Mouse (Mus musculus): Measurements from ENCODE around the gene Gli1. TPM values are rescaled to one million over a fixed set of nuclear protein-coding genes. Genes with fewer than 3 reads are reported as not detected.

The Gli1 gene
- polyA plus RNA-seq (2015; fragmentation: Nextera tagmentation; extraction: Ambion mirVana) = 0.31 and 0.32 TPM in 2 replicates

- Histone ChIP-seq H3K27me3 (peaks cover 64% of the 10 kb centered on the region), H3K4me3 (replicated peaks) (peak within 1 kb of the TSS; percentile 41)
Measured at GRCm38 (mm10) chr10:127341891-127342639, at the start of gene Gli1. Gene Gli1 (minus strand): TSS chr10:127341974.

GRCm38 (mm10) chr10:127381743-127382134 is 40.0 kb upstream of the Gli1 start:
- WGBS (ENCODE audit: insufficient replicate concordance) = 43% methylated on average over 2 of the region's 2 CpGs
- H3K36me3 ChIP-seq (replicated peaks) = no peaks in the 10 kb centered on the region
- H3K27ac ChIP-seq (replicated peaks) = peak overlapping the region; percentile 88
- peaks cover 36% of the 10 kb centered on the region for H3K4me1 ChIP-seq (replicated peaks)
- no peak for ATAC-seq (ENCODE audit: insufficient read depth)
- H3K27me3 ChIP-seq = no peaks in the 10 kb centered on the region
- peak overlapping the region; percentile 90 for H3K4me2 ChIP-seq
- peak overlapping the region; percentile 76 for H3K9ac ChIP-seq
- H3K9me3 ChIP-seq (replicated peaks) = no peaks in the 10 kb centered on the region
- H3K4me3 ChIP-seq (replicated peaks) = peak overlapping the region; percentile 80

More at GRCm38 (mm10) chr10:127341891-127342639, at the start of gene Gli1:
- Histone ChIP-seq H3K9me3 (replicated peaks) (no peaks in the 10 kb centered on the region), H3K36me3 (replicated peaks) (no peaks in the 10 kb centered on the region), H3K27ac (replicated peaks) (no peak within 1 kb of the TSS), H3K9ac (no peak within 1 kb of the TSS), H3K4me2 (peak within 1 kb of the TSS; percentile 70), H3K4me1 (replicated peaks) (peaks cover 35% of the 10 kb centered on the region)
- WGBS (ENCODE audit: insufficient replicate concordance) = under 1% methylated on average over 29 of the region's 29 CpGs
- no peak for ATAC-seq (ENCODE audit: insufficient read depth)

DNA sequence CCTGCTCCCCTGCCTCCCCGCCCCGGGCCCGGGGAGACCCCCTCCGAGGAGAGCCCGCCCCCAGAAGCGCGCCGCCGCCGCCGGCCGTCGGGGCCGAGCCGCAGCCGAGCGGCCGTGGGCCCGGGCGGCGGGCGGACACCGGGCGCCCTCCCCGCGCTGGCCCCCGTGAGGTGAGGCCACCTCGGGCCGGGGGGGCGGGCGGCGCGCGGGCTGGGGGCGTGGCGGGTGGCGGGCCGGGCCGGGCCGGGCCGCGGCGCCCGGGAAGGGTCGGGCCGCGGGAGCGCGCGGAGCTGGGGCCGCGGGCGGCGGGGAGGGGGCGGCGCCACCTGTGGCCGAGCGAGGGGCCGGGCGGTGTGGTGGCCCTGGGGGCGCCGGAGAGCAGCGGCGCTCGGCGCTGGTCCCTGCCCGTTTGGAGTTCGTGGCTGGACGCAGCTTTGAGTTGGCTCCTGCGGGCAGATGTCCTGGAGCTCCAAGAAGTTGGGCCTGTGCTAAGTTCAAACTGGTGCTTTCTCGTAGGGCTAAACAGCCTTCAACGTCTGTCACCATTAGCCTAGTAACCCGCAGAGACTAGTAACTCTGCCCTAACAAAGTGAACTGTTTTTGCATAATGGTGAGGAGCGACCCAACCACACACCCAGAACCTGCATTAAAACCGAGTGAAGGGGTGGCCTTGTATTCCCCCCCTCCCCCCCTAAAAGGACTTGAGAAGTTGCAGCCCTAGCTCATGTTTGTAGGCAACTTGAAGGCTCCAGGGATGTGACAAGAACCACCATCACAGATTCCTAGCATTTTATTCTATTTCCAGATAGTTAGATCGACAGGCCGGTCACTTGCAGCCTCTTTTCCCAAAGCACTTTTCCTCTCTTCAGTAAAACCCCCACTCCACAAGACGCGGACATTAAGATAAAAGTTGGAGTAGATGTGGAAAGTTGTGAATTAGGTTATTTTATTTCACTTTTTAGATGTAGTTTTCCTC is 39.3 kb upstream of the Gli1 start:
- Histone ChIP-seq H3K9ac (peak overlapping the region; percentile 76), H3K4me1 (replicated peaks) (peaks cover 36% of the 10 kb centered on the region), H3K27ac (replicated peaks) (peak overlapping the region; percentile 88), H3K9me3 (replicated peaks) (no peaks in the 10 kb centered on the region), H3K4me2 (peak overlapping the region; percentile 90), H3K4me3 (replicated peaks) (peak overlapping the region; percentile 80), H3K27me3 (no peaks in the 10 kb centered on the region), H3K36me3 (replicated peaks) (no peaks in the 10 kb centered on the region)
- WGBS (ENCODE audit: insufficient replicate concordance) = 1% methylated on average over 69 of the region's 79 CpGs
- ATAC-seq (ENCODE audit: insufficient read depth) = peak; percentile 81

DNA sequence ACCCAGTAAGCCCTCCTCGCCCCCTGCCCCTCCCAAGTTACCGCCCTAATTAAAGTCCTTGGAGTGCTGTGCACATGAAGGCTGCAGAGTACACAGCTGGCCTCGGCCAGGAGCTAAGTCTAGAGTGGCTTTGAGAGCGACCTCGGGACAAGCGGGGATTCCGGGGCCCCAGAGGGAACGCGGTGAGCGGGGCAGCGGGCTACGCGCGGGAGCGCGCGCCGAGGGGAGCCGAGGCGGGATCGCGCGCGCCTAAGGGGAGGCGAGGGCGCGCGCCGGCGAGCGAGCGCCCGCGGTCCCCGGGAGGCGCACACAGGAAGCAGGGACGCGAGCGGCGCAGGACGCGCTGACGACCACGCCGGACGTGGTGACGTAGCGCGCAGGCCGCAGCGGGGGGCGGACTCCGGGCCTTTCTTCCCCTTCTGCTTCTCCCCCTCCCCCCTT is 38.5 kb upstream of the Gli1 start, which contains the start of gene R3hdm2:
R3hdm2 (plus strand) TSS at position 77 of the 441 bp plus-strand sequence.
- peak within 1 kb of the TSS; percentile 88 for H3K27ac ChIP-seq (replicated peaks)
- peak within 1 kb of the TSS; percentile 80 for H3K4me3 ChIP-seq (replicated peaks)
- H3K27me3 ChIP-seq = no peaks in the 10 kb centered on the region
- no peaks in the 10 kb centered on the region for H3K9me3 ChIP-seq (replicated peaks)
- H3K36me3 ChIP-seq (replicated peaks) = no peaks in the 10 kb centered on the region
- peak within 1 kb of the TSS; percentile 76 for H3K9ac ChIP-seq
- H3K4me2 ChIP-seq = peak within 1 kb of the TSS; percentile 90
- under 1% methylated on average over 52 of the region's 53 CpGs for WGBS (ENCODE audit: insufficient replicate concordance)
- ATAC-seq (ENCODE audit: insufficient read depth) = peak; percentile 98
- H3K4me1 ChIP-seq (replicated peaks) = peaks cover 32% of the 10 kb centered on the region

- H3K9ac ChIP-seq = peak overlapping the region; percentile 76
- H3K27me3 ChIP-seq = no peaks in the 10 kb centered on the region
- peak overlapping the region; percentile 80 for H3K4me3 ChIP-seq (replicated peaks)
- H3K9me3 ChIP-seq (replicated peaks) = no peaks in the 10 kb centered on the region
- H3K4me1 ChIP-seq (replicated peaks) = peaks cover 32% of the 10 kb centered on the region
- peak overlapping the region; percentile 90 for H3K4me2 ChIP-seq
- H3K36me3 ChIP-seq (replicated peaks) = no peaks in the 10 kb centered on the region
- WGBS (ENCODE audit: insufficient replicate concordance) = 67% methylated on average over 8 of the region's 8 CpGs
- peak overlapping the region; percentile 88 for H3K27ac ChIP-seq (replicated peaks)
- ATAC-seq (ENCODE audit: insufficient read depth) = no peak
Measured at GRCm38 (mm10) chr10:127379654-127380053, 37.9 kb upstream of the Gli1 start.

- ATAC-seq (ENCODE audit: insufficient read depth) = no peak
Measured at GRCm38 (mm10) chr10:127377700-127378099, 35.9 kb upstream of the Gli1 start.

DNA sequence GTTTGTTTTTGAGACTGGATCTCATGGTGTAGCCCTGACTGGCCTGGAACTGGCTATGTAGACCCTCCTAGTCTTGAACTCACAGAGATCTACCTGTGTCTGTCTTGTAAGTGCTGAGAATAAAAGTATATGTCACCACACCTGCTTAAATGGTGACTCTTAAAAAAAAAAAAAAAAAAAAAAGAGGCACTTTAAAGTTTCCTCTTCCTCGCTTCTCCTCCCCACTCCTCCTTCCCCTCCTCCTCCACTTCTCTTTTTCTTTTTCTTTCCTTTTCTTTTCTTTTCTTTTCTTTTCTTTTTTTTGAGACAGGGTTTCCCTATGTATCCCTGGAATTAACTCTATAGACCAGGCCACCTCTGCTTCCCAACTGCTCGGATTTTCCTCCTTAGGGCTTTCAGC is 29.2 kb upstream of the Gli1 start:
- Histone ChIP-seq H3K36me3 (replicated peaks) (no peaks in the 10 kb centered on the region), H3K27ac (replicated peaks) (0 out of 2 replicates have a peak overlapping the region, but pooled peaks have one; percentile 70), H3K9ac (no peak overlapping the region), H3K4me3 (replicated peaks) (no peak overlapping the region), H3K4me2 (no peak overlapping the region), H3K9me3 (replicated peaks) (no peaks in the 10 kb centered on the region), H3K4me1 (replicated peaks) (peaks cover 2% of the 10 kb centered on the region; the same call in 1 of the 2 replicates), H3K27me3 (no peaks in the 10 kb centered on the region)
- 41% methylated on average over 2 of the region's 2 CpGs for WGBS (ENCODE audit: insufficient replicate concordance)
- ATAC-seq (ENCODE audit: insufficient read depth) = no peak

More at GRCm38 (mm10) chr10:127377700-127378099, 35.9 kb upstream of the Gli1 start:
- Histone ChIP-seq H3K27ac (replicated peaks) (peak overlapping the region; percentile 45), H3K4me1 (replicated peaks) (peaks cover 29% of the 10 kb centered on the region), H3K4me3 (replicated peaks) (no peak overlapping the region), H3K36me3 (replicated peaks) (no peaks in the 10 kb centered on the region), H3K4me2 (no peak overlapping the region), H3K9me3 (replicated peaks) (no peaks in the 10 kb centered on the region), H3K27me3 (no peaks in the 10 kb centered on the region), H3K9ac (no peak overlapping the region)
- 44% methylated on average over 3 of the region's 3 CpGs for WGBS (ENCODE audit: insufficient replicate concordance)

- H3K27me3 ChIP-seq = no peaks in the 10 kb centered on the region
- no peak within 1 kb of the TSS for H3K9ac ChIP-seq
- peaks cover 2% of the 10 kb centered on the region; the same call in 1 of the 2 replicates for H3K4me1 ChIP-seq (replicated peaks)
- peak within 1 kb of the TSS; percentile 41 for H3K4me2 ChIP-seq
- ATAC-seq (ENCODE audit: insufficient read depth) = 0 out of 2 replicates have a peak, but pooled peaks have one; percentile 14
- no peak within 1 kb of the TSS for H3K4me3 ChIP-seq (replicated peaks)
- no peaks in the 10 kb centered on the region for H3K36me3 ChIP-seq (replicated peaks)
- H3K9me3 ChIP-seq (replicated peaks) = no peaks in the 10 kb centered on the region
- peak within 1 kb of the TSS; percentile 70 for H3K27ac ChIP-seq (replicated peaks)
- WGBS (ENCODE audit: insufficient replicate concordance) = 65% methylated on average over 22 of the region's 22 CpGs
Measured at GRCm38 (mm10) chr10:127369834-127370820, 28.4 kb upstream of the Gli1 start, which contains the start of gene Inhbc. Gene Inhbc (minus strand): TSS chr10:127370431.

- WGBS (ENCODE audit: insufficient replicate concordance) = 65% methylated on average over 2 of the region's 2 CpGs
- Histone ChIP-seq H3K4me3 (replicated peaks) (no peak overlapping the region), H3K4me1 (replicated peaks) (peaks cover 2% of the 10 kb centered on the region; the same call in 1 of the 2 replicates), H3K9ac (no peak overlapping the region), H3K9me3 (replicated peaks) (no peaks in the 10 kb centered on the region), H3K4me2 (peak overlapping the region; percentile 15; the same call in 1 of the 2 replicates), H3K27ac (replicated peaks) (peak overlapping the region; percentile 73), H3K36me3 (replicated peaks) (no peaks in the 10 kb centered on the region), H3K27me3 (no peaks in the 10 kb centered on the region)
- peak; percentile 62 for ATAC-seq (ENCODE audit: insufficient read depth)
Measured at GRCm38 (mm10) chr10:127368273-127368672, 26.5 kb upstream of the Gli1 start.

DNA sequence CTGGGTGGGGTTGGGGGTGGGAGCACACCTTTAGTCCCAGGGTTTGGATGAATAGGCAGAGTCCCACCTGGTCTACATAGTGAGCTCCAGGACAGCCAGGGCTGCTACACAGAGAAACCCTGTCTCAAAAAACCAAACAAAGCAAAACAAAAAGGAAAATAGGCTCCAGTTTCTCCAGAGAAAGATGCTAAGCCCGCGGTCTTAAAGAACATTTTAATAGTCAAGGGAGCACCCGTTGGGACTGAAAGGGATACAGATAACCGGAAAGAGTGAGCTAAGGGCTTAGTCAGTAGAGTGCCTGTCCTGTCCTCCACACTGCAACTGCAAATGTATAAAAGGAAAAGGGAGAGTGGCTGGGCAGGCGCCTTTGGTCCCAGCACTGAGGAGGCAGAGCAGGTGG is 25.3 kb upstream of the Gli1 start:
- H3K4me3 ChIP-seq (replicated peaks) = no peak overlapping the region
- no peaks in the 10 kb centered on the region for H3K9me3 ChIP-seq (replicated peaks)
- H3K27ac ChIP-seq (replicated peaks) = no peak overlapping the region
- H3K36me3 ChIP-seq (replicated peaks) = no peaks in the 10 kb centered on the region
- H3K4me2 ChIP-seq = no peak overlapping the region
- no peak overlapping the region for H3K9ac ChIP-seq
- WGBS (ENCODE audit: insufficient replicate concordance) = 63% methylated on average over 5 of the region's 5 CpGs
- H3K27me3 ChIP-seq = no peaks in the 10 kb centered on the region
- no peak for ATAC-seq (ENCODE audit: insufficient read depth)
- H3K4me1 ChIP-seq (replicated peaks) = peaks cover 2% of the 10 kb centered on the region; the same call in 1 of the 2 replicates
